Mouse (Mus musculus) CD4-positive helper T cell, adult 2 months (primary cell): ENCODE measurements around the gene Mdh1b.

ENCODE experiments used
- DNase-seq: peaks from one replicate; pipeline ENCODE4 v3.0.0-alpha.2; 2012; ENCODE audit warnings: low read depth, missing footprints, low spot score

Gene Mdh1b

DNA sequence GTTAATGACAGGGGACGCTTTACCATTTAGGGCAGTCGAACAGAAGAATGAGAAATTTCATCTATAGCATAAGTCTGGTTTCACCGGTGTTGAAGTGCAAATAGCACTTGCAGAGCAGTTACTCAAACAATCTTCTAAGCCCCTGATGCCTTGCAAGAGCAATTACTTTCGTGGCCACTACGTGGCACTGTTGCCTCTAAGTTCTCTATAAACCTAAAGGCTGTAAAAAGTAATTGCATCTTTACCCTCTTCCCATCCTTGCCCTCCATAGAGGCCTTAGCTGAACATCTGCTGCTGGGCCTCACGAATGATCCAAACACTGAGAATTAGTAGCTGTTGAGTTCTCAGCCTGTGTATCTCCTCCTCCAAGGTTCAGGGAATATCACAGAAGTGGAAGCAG lies 72.1 kb downstream of the Mdh1b start:
- DNase-seq, result peak; percentile 52
